Mouse (Mus musculus): ENCODE measurements around the gene Frmd5. TPM values are rescaled to one million over a fixed set of nuclear protein-coding genes. Genes with fewer than 3 reads are reported as not detected.
"Not testable (repeated sequence)": the region's sequence is repeated elsewhere in the genome, so short reads cannot be mapped to it uniquely, and the experiment has no call there.

Gene Frmd5
- polyA plus RNA-seq, 1 experiment from 2014 or later = 1.5 TPM

- TF ChIP-seq EP300 (optimal IDR thresholded peaks at IDR 0.05) (no peak), CTCF (IDR thresholded peaks at IDR 0.05; ENCODE audit: low read depth) (no peak)
- no peaks in the 10 kb centered on the region for H3K36me3 ChIP-seq (ENCODE audit: control insufficient read depth, insufficient read depth, low read length)
- no peaks in the 10 kb centered on the region for H3K4me1 ChIP-seq (replicated peaks; ENCODE audit: control insufficient read depth, insufficient read depth)
- H3K27ac ChIP-seq (replicated peaks) = no peak overlapping the region
- ATAC-seq (ENCODE audit: low FRiP score, low TSS enrichment) (no peak), DNase-seq (ENCODE audit: low spot score) (no peak)
- H3K9me3 ChIP-seq (ENCODE audit: control insufficient read depth, low read length) = no peaks in the 10 kb centered on the region
- 37% methylated on average over 3 of the region's 3 CpGs for WGBS
- no peak overlapping the region for H3K4me3 ChIP-seq (ENCODE audit: low read depth, low read length)
- H3K4me2 ChIP-seq (replicated peaks; ENCODE audit: low read depth) = no peak overlapping the region
- H3K27me3 ChIP-seq (ENCODE audit: control insufficient read depth, insufficient read depth, low read length) = no peaks in the 10 kb centered on the region
- no peak overlapping the region for H3K9ac ChIP-seq (ENCODE audit: low read length)
Measured at GRCm38 (mm10) chr2:121834926-121835325, 28.0 kb upstream of the Frmd5 start.

GRCm38 (mm10) chr2:121832484-121832894 lies 25.6 kb upstream of the Frmd5 start:
- Histone ChIP-seq H3K9me3 (ENCODE audit: control insufficient read depth, low read length) (no peaks in the 10 kb centered on the region), H3K9ac (ENCODE audit: low read length) (no peak overlapping the region), H3K27me3 (ENCODE audit: control insufficient read depth, insufficient read depth, low read length) (no peaks in the 10 kb centered on the region), H3K4me2 (replicated peaks; ENCODE audit: low read depth) (no peak overlapping the region), H3K27ac (replicated peaks) (no peak overlapping the region), H3K4me3 (ENCODE audit: low read depth, low read length) (no peak overlapping the region), H3K36me3 (ENCODE audit: control insufficient read depth, insufficient read depth, low read length) (no peaks in the 10 kb centered on the region), H3K4me1 (replicated peaks; ENCODE audit: control insufficient read depth, insufficient read depth) (no peaks in the 10 kb centered on the region)
- ATAC-seq (ENCODE audit: low FRiP score, low TSS enrichment) (no peak), DNase-seq (ENCODE audit: low spot score) (peak; percentile 61)
- WGBS = 9% methylated on average over 5 of the region's 5 CpGs
- TF ChIP-seq CTCF (IDR thresholded peaks at IDR 0.05; ENCODE audit: low read depth) (peak; percentile 88), EP300 (optimal IDR thresholded peaks at IDR 0.05) (no peak)

GRCm38 (mm10) chr2:121828411-121828810 lies 21.5 kb upstream of the Frmd5 start:
- no peak overlapping the region for H3K4me2 ChIP-seq (replicated peaks; ENCODE audit: low read depth)
- no peaks in the 10 kb centered on the region for H3K4me1 ChIP-seq (replicated peaks; ENCODE audit: control insufficient read depth, insufficient read depth)
- DNase-seq (ENCODE audit: low spot score) = no peak
- no peaks in the 10 kb centered on the region for H3K27me3 ChIP-seq (ENCODE audit: control insufficient read depth, insufficient read depth, low read length)
- H3K4me3 ChIP-seq (ENCODE audit: low read depth, low read length) = no peak overlapping the region
- H3K27ac ChIP-seq (replicated peaks) = no peak overlapping the region
- H3K9ac ChIP-seq (ENCODE audit: low read length) = no peak overlapping the region
- 83% methylated on average over 3 of the region's 3 CpGs for WGBS
- no peaks in the 10 kb centered on the region for H3K9me3 ChIP-seq (ENCODE audit: control insufficient read depth, low read length)
- TF ChIP-seq CTCF (IDR thresholded peaks at IDR 0.05; ENCODE audit: low read depth) (no peak), EP300 (optimal IDR thresholded peaks at IDR 0.05) (no peak)
- no peaks in the 10 kb centered on the region for H3K36me3 ChIP-seq (ENCODE audit: control insufficient read depth, insufficient read depth, low read length)
- no peak for ATAC-seq (ENCODE audit: low FRiP score, low TSS enrichment)

DNA sequence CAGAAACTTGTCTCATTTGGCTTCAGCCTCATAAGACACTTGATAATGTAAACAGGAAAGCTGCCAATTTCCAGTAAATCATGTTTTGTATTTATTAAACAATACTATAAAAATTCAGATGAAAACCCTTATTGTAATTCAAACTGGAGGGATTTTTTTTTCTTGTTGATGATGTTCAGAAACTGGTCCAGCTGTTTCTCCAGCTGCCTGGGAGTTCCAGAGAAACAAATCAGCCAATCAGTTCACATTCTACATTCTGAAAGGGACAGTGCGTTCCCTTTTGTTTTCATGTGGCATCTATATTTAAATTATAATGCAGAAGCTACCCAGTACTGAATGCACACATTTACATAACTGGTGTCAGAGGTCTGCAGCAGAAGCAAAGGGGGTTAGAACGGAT lies 19.3 kb upstream of the Frmd5 start:
- Histone ChIP-seq H3K9me3 (ENCODE audit: control insufficient read depth, low read length) (no peaks in the 10 kb centered on the region), H3K36me3 (ENCODE audit: control insufficient read depth, insufficient read depth, low read length) (no peaks in the 10 kb centered on the region), H3K27me3 (ENCODE audit: control insufficient read depth, insufficient read depth, low read length) (no peaks in the 10 kb centered on the region), H3K9ac (ENCODE audit: low read length) (no peak overlapping the region), H3K4me2 (replicated peaks; ENCODE audit: low read depth) (no peak overlapping the region), H3K27ac (replicated peaks) (no peak overlapping the region), H3K4me1 (replicated peaks; ENCODE audit: control insufficient read depth, insufficient read depth) (no peaks in the 10 kb centered on the region), H3K4me3 (ENCODE audit: low read depth, low read length) (no peak overlapping the region)
- TF ChIP-seq EP300 (optimal IDR thresholded peaks at IDR 0.05) (no peak), CTCF (IDR thresholded peaks at IDR 0.05; ENCODE audit: low read depth) (no peak)
- no peak for DNase-seq (ENCODE audit: low spot score)
- ATAC-seq (ENCODE audit: low FRiP score, low TSS enrichment) = no peak
- WGBS = 51% methylated on average over 2 of the region's 2 CpGs

GRCm38 (mm10) chr2:121824653-121825052 lies 17.8 kb upstream of the Frmd5 start:
- Histone ChIP-seq H3K27me3 (ENCODE audit: control insufficient read depth, insufficient read depth, low read length) (no peaks in the 10 kb centered on the region), H3K36me3 (ENCODE audit: control insufficient read depth, insufficient read depth, low read length) (no peaks in the 10 kb centered on the region), H3K4me2 (replicated peaks; ENCODE audit: low read depth) (no peak overlapping the region), H3K9me3 (ENCODE audit: control insufficient read depth, low read length) (no peaks in the 10 kb centered on the region), H3K4me3 (ENCODE audit: low read depth, low read length) (no peak overlapping the region), H3K4me1 (replicated peaks; ENCODE audit: control insufficient read depth, insufficient read depth) (no peaks in the 10 kb centered on the region), H3K27ac (replicated peaks) (no peak overlapping the region), H3K9ac (ENCODE audit: low read length) (no peak overlapping the region)
- ATAC-seq (ENCODE audit: low FRiP score, low TSS enrichment) (peak; percentile 84), DNase-seq (ENCODE audit: low spot score) (peak; percentile 31)
- no peak for TF ChIP-seq EP300 (optimal IDR thresholded peaks at IDR 0.05)
- TF ChIP-seq CTCF (IDR thresholded peaks at IDR 0.05; ENCODE audit: low read depth) = no peak
- WGBS = 55% methylated on average over 5 of the region's 5 CpGs

GRCm38 (mm10) chr2:121821787-121822186 lies 14.9 kb upstream of the Frmd5 start:
- H3K4me1 ChIP-seq (replicated peaks; ENCODE audit: control insufficient read depth, insufficient read depth) = no peaks in the 10 kb centered on the region
- no peaks in the 10 kb centered on the region for H3K9me3 ChIP-seq (ENCODE audit: control insufficient read depth, low read length)
- H3K9ac ChIP-seq (ENCODE audit: low read length) = no peak overlapping the region
- no peaks in the 10 kb centered on the region for H3K27me3 ChIP-seq (ENCODE audit: control insufficient read depth, insufficient read depth, low read length)
- no peak for TF ChIP-seq EP300 (optimal IDR thresholded peaks at IDR 0.05)
- TF ChIP-seq CTCF (IDR thresholded peaks at IDR 0.05; ENCODE audit: low read depth) = no peak
- WGBS = 81% methylated on average over 7 of the region's 7 CpGs
- ATAC-seq (ENCODE audit: low FRiP score, low TSS enrichment) = no peak
- H3K36me3 ChIP-seq (ENCODE audit: control insufficient read depth, insufficient read depth, low read length) = no peaks in the 10 kb centered on the region
- DNase-seq (ENCODE audit: low spot score) = no peak
- H3K4me2 ChIP-seq (replicated peaks; ENCODE audit: low read depth) = no peak overlapping the region
- no peak overlapping the region for H3K27ac ChIP-seq (replicated peaks)
- H3K4me3 ChIP-seq (ENCODE audit: low read depth, low read length) = no peak overlapping the region

DNA sequence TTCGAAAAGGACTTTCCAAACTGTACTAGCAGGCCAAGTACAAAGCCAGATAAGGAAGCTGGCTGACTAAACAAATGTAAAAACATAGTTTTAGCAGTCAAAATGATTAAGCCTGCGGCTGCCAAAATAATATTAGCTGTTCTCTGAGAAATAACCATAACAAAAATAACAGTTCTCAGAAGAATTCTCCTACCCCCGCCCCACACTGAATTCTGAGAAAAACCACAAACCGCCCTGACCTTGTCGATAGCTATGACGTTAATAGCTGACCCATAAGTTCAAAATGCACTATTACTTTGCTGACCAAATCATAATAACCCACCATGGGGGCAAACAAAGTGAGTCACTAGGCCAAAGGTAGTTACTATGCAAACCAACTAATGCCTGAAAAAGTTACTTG lies 4.0 kb upstream of the Frmd5 start:
- H3K27me3 ChIP-seq (ENCODE audit: control insufficient read depth, insufficient read depth, low read length); H3K9ac ChIP-seq (ENCODE audit: low read length); H3K4me1 ChIP-seq (replicated peaks; ENCODE audit: control insufficient read depth, insufficient read depth); H3K36me3 ChIP-seq (ENCODE audit: control insufficient read depth, insufficient read depth, low read length); DNase-seq (ENCODE audit: low spot score); H3K27ac ChIP-seq (replicated peaks); H3K4me3 ChIP-seq (ENCODE audit: low read depth, low read length); H3K4me2 ChIP-seq (replicated peaks; ENCODE audit: low read depth); ATAC-seq (ENCODE audit: low FRiP score, low TSS enrichment); H3K9me3 ChIP-seq (ENCODE audit: control insufficient read depth, low read length): not testable (repeated sequence)
- 76% methylated on average over 6 of the region's 6 CpGs for WGBS

Measured in stomach, postnatal 0 days (tissue).